Mouse (Mus musculus) liver, embryonic 14.5 days (tissue): ENCODE measurements around the gene Acaa1a.

ENCODE experiments used
- CTCF ChIP-seq: IDR thresholded peaks from 2 replicates; pipeline ENCODE4 v1.5.1; 2016; ENCODE audit warnings: antibody characterized with exemption, low read depth, control low read depth
- EP300 ChIP-seq: IDR thresholded peaks from 2 replicates; pipeline ENCODE4 v1.6.1; 2016; ENCODE audit warnings: antibody characterized with exemption, low read depth

- TF ChIP-seq CTCF (no peak), EP300 (no peak)
Measured at GRCm38 (mm10) chr9:119394808-119395207, 55.3 kb downstream of the Acaa1a start.
